Mouse (Mus musculus): ENCODE measurements around the gene Klhl29.

DNA sequence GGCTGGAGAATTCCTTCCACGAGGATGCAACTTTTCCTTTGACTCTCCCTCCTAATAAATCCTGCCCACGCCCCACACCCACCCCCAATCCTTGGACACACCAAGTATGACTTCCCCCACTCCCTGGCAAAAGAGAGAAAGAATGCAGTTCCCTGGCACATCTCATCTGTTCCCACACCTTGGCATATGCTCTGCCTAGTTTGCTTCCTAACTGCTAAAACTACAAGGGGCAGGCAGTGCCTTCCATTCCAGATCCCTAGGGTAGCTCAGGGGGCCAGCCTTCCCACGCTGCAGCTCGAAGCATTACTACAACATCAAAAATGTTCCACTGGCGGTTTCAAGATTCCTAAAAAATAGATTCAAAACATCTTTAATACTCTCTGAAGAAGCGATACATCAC, 212.8 kb downstream of the Klhl29 start:
- TF ChIP-seq POLR2A (IDR thresholded peaks at IDR 0.05; ENCODE audit: borderline replicate concordance, control insufficient read depth, low read depth, low read length) (no peak), CTCF (IDR thresholded peaks at IDR 0.05; ENCODE audit: control insufficient read depth, insufficient read depth, low read length) (no peak)

Measured in bone marrow, adult 2 months (tissue).